Mouse (Mus musculus) mouse trophoblast stem cell (cell line): ENCODE measurements around the gene Gm49322.
"Not testable (repeated sequence)": the region's sequence is repeated elsewhere in the genome, so short reads cannot be mapped to it uniquely, and the experiment has no call there.

Source experiments
- in situ Hi-C, 2 experiments: fragments of 300-500 bp; cut with MseI, MboI; formaldehyde crosslinking; loops; 2 replicates in 1 of 2; 3 replicates in 1 of 2; pipeline ENCODE4 v1.15.1; 2025

Gm49322 gene

GRCm38 (mm10) chr10:80605721-80606120 lies at the start of gene Gm49322:
Gene Gm49322 (plus strand): TSS chr10:80606021.
- in situ Hi-C loops: not testable (repeated sequence)

- in situ Hi-C loops: no loop called here
These were observed 48.4 kb upstream of the Gm49322 start for GRCm38 (mm10) chr10:80557346-80557965.

DNA sequence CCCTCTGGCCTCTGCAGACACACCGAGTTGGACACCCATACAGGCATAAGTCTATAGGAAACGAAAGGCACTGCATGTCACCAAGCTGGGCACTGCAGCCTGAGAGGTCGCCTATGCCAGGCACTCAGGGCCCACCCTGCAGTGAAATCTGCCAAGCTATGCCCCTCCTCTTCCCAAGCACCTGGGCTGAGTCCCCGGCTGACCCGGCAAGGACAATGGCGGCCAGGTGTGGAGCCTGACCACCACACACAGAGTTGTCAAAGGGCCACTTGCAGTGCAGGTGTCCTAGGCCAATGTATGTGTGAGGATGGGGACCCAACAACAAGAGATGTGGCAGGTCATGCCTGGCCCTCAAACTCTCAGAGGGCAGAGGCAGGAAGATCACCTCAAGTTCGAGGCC lies 46.4 kb upstream of the Gm49322 start:
- in situ Hi-C loops: no loop called here

DNA sequence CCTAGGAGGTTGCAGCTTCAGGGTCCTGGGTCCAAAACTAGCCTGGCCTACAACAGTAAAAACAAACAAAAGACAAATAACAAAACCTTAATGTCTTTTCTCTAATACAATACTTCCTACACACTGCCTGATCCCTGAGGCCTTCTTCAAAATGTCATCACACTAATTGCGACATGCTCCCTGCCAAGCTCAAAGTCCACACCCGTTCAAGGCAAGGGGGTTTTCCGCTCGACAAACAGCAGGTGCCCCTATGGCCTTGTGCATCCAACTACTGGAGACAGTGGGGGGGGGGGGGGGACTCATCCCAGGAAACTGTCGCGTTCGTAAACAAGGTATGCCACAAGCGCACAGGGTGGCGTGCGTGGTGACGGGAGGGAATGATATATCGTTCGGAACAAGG lies 45.2 kb upstream of the Gm49322 start:
- in situ Hi-C loops: no loop called here

GRCm38 (mm10) chr10:80561116-80561944 lies 44.5 kb upstream of the Gm49322 start, which contains the start of gene Rexo1:
Gene Rexo1 (minus strand): TSS chr10:80561560.
- in situ Hi-C loops: no loop called here

DNA sequence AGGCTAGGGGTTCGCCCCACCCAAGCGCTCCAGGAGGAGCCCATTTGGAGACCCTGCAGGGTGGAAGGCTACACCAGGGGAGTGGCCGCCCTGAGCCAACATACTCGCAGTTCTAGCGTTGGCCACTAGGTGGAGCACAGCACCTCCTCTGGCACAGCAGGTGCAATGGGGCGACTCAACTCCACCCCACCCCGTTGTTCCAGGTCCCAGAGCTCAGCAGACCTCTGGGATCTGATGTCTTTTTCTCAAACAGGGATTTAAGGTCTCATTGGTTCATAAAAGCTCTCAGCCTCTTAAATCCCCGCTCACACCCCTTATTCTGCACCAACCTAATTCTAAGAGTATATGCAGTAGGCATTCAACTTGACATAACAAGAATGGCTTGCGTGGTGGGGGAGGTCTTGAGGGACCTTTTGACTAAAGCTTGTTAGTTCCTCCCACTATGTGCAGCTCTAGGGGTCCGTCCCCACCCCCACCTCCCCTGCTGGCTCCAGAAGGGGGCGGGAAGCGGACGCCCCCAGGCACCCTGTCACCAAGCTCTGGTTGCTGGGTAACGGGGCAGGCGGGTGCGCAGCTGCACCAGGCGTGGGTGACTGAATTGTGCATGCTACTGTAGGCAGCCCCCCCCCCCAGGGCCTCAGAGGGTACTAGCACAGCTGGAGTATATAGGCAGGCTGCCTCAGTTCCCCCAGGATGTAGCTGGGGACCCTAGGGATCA lies 39.3 kb upstream of the Gm49322 start:
- in situ Hi-C loops: no loop called here

- in situ Hi-C loops: no loop called here
These were observed 36.9 kb upstream of the Gm49322 start for GRCm38 (mm10) chr10:80568876-80569275.

GRCm38 (mm10) chr10:80569664-80570066 lies 36.2 kb upstream of the Gm49322 start:
- in situ Hi-C loops: no loop called here

DNA sequence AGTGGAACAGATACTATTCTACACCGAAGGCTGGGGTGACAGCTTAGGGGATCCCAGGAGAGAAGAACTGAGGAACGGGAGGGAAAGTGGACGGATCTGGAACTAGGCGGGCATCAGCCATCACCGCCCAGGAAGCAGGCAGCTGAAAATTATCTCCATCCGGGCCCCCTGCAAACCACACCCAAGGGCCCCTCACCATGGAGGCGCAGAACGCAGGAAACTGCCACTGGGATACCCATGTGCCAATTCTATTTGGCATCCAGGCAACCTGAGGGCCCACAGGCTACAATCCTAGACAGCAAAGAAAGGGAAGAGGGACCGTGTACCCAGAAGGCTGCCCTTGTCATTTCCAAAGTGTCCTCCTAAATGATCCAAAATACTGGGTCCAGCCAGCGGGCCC lies 35.4 kb upstream of the Gm49322 start:
- in situ Hi-C loops: no loop called here

GRCm38 (mm10) chr10:80570871-80571836 lies 34.7 kb upstream of the Gm49322 start:
- in situ Hi-C loops: no loop called here

DNA sequence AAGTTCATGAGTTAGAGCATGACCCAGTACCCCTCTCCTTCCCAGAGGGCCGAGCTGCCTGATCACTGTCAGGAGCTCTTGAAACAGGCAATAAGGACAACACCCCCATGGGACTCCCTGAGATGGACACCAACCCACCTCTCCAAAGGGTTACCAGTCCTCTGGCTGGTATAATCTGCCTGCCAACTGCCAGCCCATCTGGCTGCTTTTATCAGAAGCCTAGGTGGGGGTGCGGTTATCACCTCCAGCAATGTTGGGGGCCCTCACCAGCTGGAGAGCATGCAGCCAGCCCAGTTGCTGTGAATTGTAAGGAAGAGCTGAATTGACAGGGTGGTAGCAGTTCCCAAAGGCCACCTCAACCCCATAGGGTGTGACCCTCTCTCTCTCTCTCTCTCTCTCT lies 33.3 kb upstream of the Gm49322 start:
- in situ Hi-C loops: no loop called here

DNA sequence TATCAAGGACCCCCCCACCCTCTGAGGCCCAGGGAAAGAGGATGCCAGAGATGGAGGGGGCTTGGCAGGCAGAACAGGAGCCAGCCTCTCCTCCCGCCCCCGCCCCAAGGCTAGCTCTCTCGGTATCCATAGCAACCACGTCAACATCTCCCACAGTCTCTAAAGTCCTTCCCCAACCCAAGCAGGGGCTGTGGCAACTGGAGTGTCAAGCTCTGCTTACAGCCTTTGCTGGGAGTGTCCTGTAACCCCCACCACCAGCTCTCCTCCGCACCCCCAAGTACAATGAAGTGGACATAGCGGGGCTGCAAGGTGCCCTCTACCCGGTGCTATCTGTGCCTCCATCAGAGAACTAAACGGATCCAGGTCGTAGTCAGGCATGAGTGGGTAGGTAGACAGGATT lies 31.9 kb upstream of the Gm49322 start:
- in situ Hi-C loops: no loop called here

GRCm38 (mm10) chr10:80574896-80575295 lies 30.9 kb upstream of the Gm49322 start:
- in situ Hi-C loops: no loop called here

DNA sequence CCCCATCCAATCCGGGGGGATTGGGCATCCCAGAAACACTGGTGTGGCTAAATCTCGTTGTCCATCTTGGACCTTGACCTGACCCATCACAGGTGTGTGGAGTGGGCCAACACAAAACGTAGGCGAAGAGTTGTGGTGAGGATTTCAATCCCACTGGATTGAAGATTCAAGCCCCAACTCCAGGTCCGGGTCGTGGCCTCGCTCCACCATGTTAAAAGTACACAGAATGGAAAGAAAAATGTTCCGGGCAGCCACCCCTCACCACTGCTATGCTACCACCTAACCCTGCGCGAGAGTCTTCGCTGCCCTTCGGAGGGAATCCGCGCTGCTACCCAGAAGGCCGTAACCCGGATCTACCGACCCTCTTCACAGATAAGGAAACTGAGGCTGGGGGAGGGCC lies 29.9 kb upstream of the Gm49322 start:
- in situ Hi-C loops: no loop called here

DNA sequence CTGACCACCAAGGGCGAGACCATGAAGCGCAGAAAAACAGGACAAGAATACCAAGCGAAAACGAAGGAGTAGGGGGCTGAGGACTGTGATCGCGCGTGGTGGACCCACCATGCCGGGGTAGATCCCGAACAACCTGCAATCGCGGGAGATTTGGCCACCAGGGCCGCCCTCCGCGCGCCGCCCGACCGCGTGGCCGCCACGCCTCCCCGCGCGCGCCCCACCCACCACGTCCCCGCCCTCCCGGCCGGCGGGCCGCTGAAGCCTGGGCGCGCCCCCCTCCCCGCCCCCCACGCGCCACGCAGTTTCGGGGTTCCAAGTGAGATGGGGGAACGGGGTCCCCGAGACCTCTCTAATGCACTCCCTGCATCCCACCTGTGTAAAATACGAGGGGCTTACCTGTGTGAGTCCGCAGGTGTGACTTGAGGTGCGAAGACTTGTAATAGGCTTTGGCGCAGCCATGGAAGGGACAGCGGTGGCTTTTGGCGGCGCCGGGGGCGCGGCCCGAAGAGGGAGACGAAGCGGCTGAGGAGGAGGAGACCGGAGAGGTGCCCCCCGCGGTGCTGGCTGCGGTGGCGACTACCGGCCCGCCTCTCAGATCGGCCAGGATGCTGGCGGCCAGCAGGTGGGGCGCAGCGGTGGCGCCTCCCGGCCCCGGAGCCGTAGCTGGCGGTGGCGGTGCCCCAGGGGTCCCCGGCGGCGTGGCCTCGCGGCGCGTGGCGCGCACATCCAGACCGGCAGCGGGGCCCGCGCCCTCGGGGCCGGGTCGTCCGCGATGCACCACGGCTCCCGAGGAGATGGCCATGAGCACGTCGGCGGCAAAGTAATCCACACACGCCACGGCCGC lies 29.2 kb upstream of the Gm49322 start:
- in situ Hi-C loops: no loop called here

DNA sequence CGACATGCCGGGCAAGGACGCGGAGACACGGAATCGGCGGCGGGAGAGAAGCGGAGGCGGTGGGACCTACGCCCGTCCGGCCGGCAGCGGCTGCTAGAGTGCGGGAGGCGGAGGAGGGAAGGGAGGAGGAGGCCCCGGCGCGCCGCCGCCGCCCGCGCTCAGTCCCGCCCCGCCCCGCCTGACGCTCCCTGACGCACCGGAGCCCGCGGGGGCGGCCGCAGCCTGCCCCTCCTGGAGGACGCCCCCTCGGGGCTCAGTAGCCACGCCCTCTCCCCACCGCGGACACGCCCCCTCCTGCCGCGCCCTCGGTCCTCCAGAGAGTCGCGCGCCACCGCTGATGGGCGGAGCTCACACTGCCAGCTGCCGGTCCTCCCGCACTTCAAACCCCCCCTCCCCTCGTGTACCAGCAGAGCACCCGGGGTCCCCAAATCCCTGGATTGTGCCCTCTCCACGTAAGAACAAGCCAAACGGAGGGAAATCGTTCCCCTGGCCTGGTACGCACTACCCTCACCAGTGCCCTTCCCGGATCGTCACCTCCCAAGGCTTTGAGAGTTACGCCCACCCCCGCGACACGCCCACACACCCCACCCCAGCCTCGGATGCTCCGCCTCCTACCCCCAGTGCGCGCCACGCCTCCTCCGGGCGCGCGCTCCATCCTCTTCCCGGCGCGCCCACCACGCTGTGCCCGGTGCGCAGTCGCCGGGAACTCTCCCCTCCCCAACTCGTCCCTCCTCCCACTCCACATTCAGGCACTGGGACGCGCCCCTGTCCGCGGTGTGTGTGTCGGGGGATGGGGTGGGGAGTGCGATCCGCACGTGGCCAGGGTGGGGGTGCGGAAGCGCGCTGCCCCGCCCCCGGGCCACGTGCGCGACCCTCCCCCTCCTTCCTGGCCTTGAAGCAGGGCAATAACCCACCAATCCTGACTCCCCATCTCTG lies 28.4 kb upstream of the Gm49322 start, which contains the start of gene Klf16:
Klf16 (minus strand) TSS at position 127 of the 936 bp plus-strand sequence.
- in situ Hi-C loops: no loop called here

GRCm38 (mm10) chr10:80578131-80578750 lies 27.6 kb upstream of the Gm49322 start:
- in situ Hi-C loops: no loop called here

- in situ Hi-C loops: no loop called here
These were observed 26.9 kb upstream of the Gm49322 start for GRCm38 (mm10) chr10:80578911-80579310.

DNA sequence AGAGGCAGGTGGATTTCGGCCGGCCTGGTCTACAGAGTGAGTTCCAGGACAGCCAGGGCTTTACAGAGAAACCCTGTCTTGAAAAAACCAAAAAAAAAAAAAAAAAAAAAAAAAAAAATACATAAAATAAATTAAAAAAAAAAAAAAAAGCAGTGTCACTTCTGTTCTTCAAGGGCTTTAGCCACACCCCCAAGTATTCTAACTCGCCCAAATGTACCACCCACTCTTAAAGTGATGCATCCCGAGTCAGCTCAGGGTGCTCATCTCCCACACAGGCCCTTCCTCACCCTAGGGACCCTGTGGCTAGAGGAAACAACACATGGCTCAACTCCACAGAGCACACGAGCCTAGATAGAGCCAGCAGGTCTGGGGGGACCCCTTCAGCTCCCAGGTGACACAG lies 22.8 kb upstream of the Gm49322 start:
- in situ Hi-C loops: no loop called here
